Mouse (Mus musculus) liver, embryonic 13.5 days (tissue): ENCODE results near the gene Kcnh1. TPM values are rescaled to one million over a fixed set of nuclear protein-coding genes. Genes with fewer than 3 reads are reported as not detected.

Experiments used
- ATAC-seq: fragments of 200-750 bp; cut with Nextera tagmentation; 2 replicates; pipeline ENCODE4 v1.8.0; 2017; ENCODE audit warnings: low read depth, mild to moderate bottlenecking, moderate number of reproducible peaks, moderate library complexity
- DNase-seq: peaks from one replicate; pipeline ENCODE4 v3.0.0; 2022
- H3K27ac ChIP-seq: fragments of 300-500 bp; sonication (generic); 2 replicates; pipeline ENCODE4 v1.5.1; 2015; ENCODE audit warnings: moderate library complexity, mild to moderate bottlenecking, inconsistent platforms
- H3K27me3 ChIP-seq: fragments of 300-500 bp; sonication (generic); 2 replicates; pipeline ENCODE4 v1.6.1; 2015; ENCODE audit warnings: mild to moderate bottlenecking, inconsistent platforms
- H3K36me3 ChIP-seq: fragments of 300-500 bp; sonication (generic); 2 replicates; pipeline ENCODE4 v1.6.1; 2015; ENCODE audit warnings: mild to moderate bottlenecking, inconsistent platforms
- H3K4me1 ChIP-seq: fragments of 300-500 bp; sonication (generic); replicated peaks from 2 replicates; pipeline ENCODE4 v1.6.1; 2015; ENCODE audit warnings: inconsistent platforms
- H3K4me2 ChIP-seq: fragments of 300-500 bp; sonication (generic); 2 replicates; pipeline ENCODE4 v1.6.1; 2015; ENCODE audit warnings: inconsistent platforms, mild to moderate bottlenecking, moderate library complexity
- H3K4me3 ChIP-seq: fragments of 300-500 bp; sonication (generic); replicated peaks from 2 replicates; pipeline ENCODE4 v1.5.1; 2015; ENCODE audit warnings: mild to moderate bottlenecking, inconsistent platforms
- H3K9ac ChIP-seq: fragments of 300-500 bp; sonication (generic); 2 replicates; pipeline ENCODE4 v1.6.1; 2015; ENCODE audit warnings: mild to moderate bottlenecking, inconsistent platforms
- H3K9me3 ChIP-seq: fragments of 300-500 bp; sonication (generic); replicated peaks from 2 replicates; pipeline ENCODE4 v1.6.1; 2016; ENCODE audit warnings: inconsistent platforms
- WGBS: fragments of 180-500 bp; shearing (Covaris S2); methylation state at CpG from one replicate; pipeline ENCODE4 v1.1.7; 2015; ENCODE audit not compliant: insufficient replicate concordance; 5-methylcytosine and 5-hydroxymethylcytosine counted together
- polyA plus RNA-seq: library from polyadenylated mRNA; unstranded; fragments of >200 nt; fragmentation: Nextera tagmentation; extraction: Ambion mirVana; gene quantifications from 2 replicates; pipeline ENCODE4 v1.2.1, GENCODE M21; 2015

The Kcnh1 gene
- polyA plus RNA-seq, 1 experiment from 2014 or later: 0.02 TPM

DNA sequence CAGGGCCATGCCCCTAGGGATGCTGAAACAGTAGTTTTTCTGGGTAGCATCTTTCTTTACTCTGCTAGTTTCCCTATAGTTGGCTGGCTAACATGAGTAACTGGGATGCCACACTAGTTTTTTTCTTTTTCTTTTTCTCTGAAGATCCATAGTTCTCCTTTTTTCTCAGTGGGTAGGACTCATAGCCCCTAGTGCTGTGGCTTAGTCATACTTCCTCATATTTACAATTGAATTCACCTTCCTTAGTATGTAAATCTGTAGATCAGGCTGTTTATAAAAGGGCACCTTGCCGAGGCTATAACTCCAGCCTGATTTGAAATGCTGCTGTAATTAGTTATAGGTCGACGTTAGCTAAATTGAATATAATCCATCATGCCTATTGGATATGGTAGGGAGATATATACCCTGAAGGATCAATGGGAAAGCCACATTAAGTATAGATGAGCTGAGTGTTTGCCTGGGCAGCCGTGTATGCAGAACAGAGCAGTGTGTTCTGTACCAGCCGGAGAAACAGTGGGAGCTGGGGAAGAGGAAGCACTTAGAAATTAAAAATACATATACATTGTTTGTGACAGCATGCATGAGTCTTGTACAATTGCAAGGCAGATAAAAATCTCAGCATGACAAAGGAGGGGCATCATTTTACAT is 107.0 kb downstream of the Kcnh1 start:
- Histone ChIP-seq H3K27me3 (no peaks in the 10 kb centered on the region), H3K9me3 (no peaks in the 10 kb centered on the region), H3K4me1 (no peaks in the 10 kb centered on the region), H3K27ac (no peak overlapping the region), H3K36me3 (no peaks in the 10 kb centered on the region), H3K4me3 (no peak overlapping the region), H3K4me2 (no peak overlapping the region), H3K9ac (no peak overlapping the region)
- ATAC-seq (no peak), DNase-seq (no peak)
- 58% methylated on average over 5 of the region's 5 CpGs for WGBS

DNA sequence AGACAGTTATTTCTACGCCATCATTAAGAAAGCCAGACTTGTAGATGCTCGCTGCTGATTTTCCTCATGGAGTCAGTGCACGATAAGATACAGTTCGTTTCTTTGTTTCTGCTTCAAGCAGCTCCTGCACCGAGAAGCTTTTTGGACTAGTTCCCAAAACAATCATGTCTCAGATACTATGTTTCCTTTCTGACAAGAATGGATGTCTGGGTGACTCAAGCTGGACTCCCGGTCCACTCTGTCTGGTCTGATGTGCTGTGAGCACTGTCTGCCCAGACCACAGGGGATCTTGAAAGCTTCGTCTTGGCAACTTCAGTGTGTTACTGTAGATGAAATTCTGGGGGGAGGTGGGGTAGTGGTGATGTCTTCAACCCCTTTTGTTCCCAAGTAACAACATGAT is 109.8 kb downstream of the Kcnh1 start:
- no peak overlapping the region for H3K27ac ChIP-seq
- no peaks in the 10 kb centered on the region for H3K36me3 ChIP-seq
- WGBS: 64% methylated on average over 7 of the region's 7 CpGs
- H3K4me1 ChIP-seq: no peaks in the 10 kb centered on the region
- no peak overlapping the region for H3K4me2 ChIP-seq
- H3K27me3 ChIP-seq: no peaks in the 10 kb centered on the region
- H3K4me3 ChIP-seq: no peak overlapping the region
- ATAC-seq (no peak), DNase-seq (no peak)
- no peaks in the 10 kb centered on the region for H3K9me3 ChIP-seq
- H3K9ac ChIP-seq: no peak overlapping the region

DNA sequence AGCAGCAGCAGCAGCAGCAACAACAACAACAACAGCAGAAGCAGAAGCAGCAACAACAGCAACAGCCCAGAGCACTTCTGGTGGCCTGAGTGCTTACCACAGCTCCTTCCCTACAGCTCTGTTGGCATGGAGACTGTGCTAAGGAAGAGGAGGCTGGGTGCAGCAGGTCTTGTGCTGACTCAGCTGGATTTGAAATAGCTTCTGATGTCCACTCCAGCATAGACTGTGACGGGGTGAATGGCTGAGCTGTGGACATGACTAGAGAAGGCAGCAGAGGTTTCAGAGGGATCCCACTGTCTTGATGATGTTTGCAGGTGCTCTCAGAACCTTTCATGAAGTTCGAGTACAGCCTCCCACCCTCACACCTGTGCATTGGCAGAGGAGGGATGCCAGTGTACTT is 113.0 kb downstream of the Kcnh1 start:
- H3K9ac ChIP-seq: no peak overlapping the region
- no peak overlapping the region for H3K4me3 ChIP-seq
- no peaks in the 10 kb centered on the region for H3K27me3 ChIP-seq
- H3K36me3 ChIP-seq: no peaks in the 10 kb centered on the region
- 49% methylated on average over 2 of the region's 2 CpGs for WGBS
- no peak overlapping the region for H3K27ac ChIP-seq
- ATAC-seq (no peak), DNase-seq (no peak)
- no peak overlapping the region for H3K4me2 ChIP-seq
- H3K9me3 ChIP-seq: no peaks in the 10 kb centered on the region
- H3K4me1 ChIP-seq: no peaks in the 10 kb centered on the region

DNA sequence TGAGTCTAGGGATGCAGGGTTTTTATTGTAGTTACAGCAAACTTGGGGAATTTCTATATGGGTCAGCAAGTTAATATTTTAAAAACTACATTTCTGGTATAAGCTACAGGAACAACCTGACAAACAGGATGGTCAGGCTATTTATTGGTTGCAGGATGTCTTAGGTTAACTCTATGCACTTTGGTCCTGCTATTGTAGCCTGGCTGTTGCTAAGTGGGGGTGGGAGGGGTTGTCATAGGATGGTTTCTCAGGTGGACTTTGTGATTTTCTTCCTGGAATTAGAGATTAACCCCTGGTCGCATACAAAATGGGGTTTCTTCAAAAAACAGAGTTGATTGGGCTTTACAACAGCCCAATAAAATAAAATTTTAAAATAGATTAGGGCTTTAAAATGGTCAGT is 114.6 kb downstream of the Kcnh1 start:
- Histone ChIP-seq H3K9me3 (no peaks in the 10 kb centered on the region), H3K4me3 (no peak overlapping the region), H3K27ac (no peak overlapping the region), H3K36me3 (no peaks in the 10 kb centered on the region), H3K4me1 (no peaks in the 10 kb centered on the region), H3K9ac (no peak overlapping the region), H3K4me2 (no peak overlapping the region), H3K27me3 (no peaks in the 10 kb centered on the region)
- ATAC-seq: no peak
- DNase-seq: no peak
- 50% methylated on average over 1 of the region's 1 CpGs for WGBS

DNA sequence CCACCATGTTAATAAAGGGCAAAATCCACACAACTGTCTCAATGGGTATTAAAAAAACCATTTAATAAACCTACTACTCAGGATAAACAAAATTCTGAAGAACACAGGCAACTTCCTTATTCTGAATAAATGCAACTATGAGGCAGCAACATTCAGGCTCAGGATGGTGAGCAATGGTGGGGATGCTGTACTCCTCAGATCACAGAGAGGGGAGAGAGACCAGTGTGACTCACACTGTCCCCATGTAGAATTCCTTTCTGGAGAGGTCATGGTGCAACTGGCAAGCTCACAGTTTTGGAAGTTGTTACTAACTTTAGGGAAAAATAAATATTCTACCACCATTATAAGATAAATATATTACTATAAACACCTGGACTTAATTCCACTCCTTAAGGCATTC is 116.5 kb downstream of the Kcnh1 start:
- Histone ChIP-seq H3K4me1 (peaks cover 4% of the 10 kb centered on the region), H3K9ac (no peak overlapping the region), H3K9me3 (no peaks in the 10 kb centered on the region), H3K36me3 (no peaks in the 10 kb centered on the region), H3K27me3 (no peaks in the 10 kb centered on the region), H3K4me2 (no peak overlapping the region), H3K4me3 (no peak overlapping the region), H3K27ac (no peak overlapping the region)
- ATAC-seq (no peak), DNase-seq (no peak)

DNA sequence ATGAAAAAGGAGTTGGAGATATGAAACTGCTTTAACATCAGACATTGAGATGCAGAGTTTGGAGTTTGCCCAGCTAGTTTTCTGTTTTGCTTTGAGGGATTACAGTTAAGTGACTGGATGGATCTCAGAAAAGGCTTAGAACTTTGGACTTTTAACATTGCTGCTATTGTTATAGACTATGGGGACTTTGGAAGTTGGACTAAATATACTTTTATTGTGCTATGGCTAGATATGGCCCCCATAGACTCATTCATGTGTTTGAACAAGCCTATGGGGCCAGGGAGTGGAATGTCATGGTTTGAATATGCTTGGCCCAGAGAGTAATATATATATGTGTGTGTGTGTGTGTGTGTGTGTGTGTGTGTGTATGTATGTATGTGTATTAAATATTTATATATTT is 120.7 kb downstream of the Kcnh1 start:
- ATAC-seq: no peak
- no peak overlapping the region for H3K4me2 ChIP-seq
- no peaks in the 10 kb centered on the region for H3K27me3 ChIP-seq
- no peak overlapping the region for H3K9ac ChIP-seq
- no peak for DNase-seq
- H3K27ac ChIP-seq: no peak overlapping the region
- H3K36me3 ChIP-seq: no peaks in the 10 kb centered on the region
- peaks cover 28% of the 10 kb centered on the region for H3K4me1 ChIP-seq
- H3K4me3 ChIP-seq: no peak overlapping the region
- no peaks in the 10 kb centered on the region for H3K9me3 ChIP-seq

DNA sequence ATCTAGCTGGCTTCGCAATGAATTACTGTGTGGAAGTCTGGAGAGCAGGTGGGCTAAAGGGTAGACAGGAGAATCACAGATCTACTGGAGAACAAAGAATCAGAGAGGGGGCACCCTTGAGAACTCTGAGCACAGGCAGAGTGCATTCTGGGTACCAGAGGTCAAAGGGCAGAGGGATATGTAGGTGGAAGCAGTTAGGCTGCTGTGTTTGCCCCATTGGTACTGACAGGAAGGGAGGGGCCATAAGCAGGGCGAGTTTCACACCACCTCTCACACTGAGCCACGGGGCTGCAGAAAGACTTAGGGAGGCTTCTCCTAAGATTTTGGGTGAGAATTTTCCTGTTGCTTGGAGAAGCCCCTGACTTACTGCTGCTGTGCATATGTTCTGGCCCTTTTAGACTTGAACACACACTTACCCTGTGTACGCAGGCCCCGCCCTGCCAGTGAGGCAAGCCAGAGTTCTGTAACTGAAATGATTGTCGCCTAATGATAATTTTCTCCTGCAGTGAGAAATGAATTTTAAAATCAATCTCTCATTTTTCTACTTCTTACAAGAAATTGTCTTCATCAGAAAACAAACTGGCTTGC is 121.4 kb downstream of the Kcnh1 start:
- H3K27me3 ChIP-seq: no peaks in the 10 kb centered on the region
- no peaks in the 10 kb centered on the region for H3K9me3 ChIP-seq
- H3K36me3 ChIP-seq: no peaks in the 10 kb centered on the region
- no peak overlapping the region; the same call in 1 of the 2 replicates for H3K27ac ChIP-seq
- H3K4me1 ChIP-seq: peaks cover 28% of the 10 kb centered on the region
- 35% methylated on average over 6 of the region's 6 CpGs for WGBS
- H3K4me3 ChIP-seq: no peak overlapping the region
- no peak overlapping the region for H3K9ac ChIP-seq
- DNase-seq (peak; percentile 3), ATAC-seq (peak; percentile 66; the same call in 1 of the 2 replicates)
- H3K4me2 ChIP-seq: no peak overlapping the region

DNA sequence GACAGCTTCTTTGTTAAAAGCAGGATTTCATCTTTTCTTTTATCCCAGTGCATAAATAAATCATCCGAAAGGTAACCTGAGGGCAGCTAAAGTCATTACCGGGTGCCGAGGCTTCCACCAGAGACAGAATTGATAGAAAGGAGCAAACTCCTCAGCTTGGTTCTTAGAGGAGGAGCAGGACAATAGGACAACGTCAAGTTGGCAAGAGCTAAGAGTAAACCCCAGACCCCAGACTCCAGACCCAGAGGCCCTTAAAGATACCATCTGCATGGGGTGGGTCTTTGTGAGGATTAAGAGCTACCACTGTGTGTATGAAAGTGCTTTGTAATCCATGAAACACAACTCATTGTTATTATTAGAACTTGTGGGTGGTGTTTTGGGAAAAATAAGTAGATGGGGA is 121.9 kb downstream of the Kcnh1 start:
- Histone ChIP-seq H3K27me3 (no peaks in the 10 kb centered on the region), H3K4me3 (no peak overlapping the region), H3K27ac (no peak overlapping the region), H3K9me3 (no peaks in the 10 kb centered on the region), H3K4me1 (peaks cover 28% of the 10 kb centered on the region), H3K36me3 (no peaks in the 10 kb centered on the region), H3K4me2 (no peak overlapping the region), H3K9ac (no peak overlapping the region)
- no peak for DNase-seq
- no peak for ATAC-seq
- WGBS: 40% methylated on average over 4 of the region's 4 CpGs

DNA sequence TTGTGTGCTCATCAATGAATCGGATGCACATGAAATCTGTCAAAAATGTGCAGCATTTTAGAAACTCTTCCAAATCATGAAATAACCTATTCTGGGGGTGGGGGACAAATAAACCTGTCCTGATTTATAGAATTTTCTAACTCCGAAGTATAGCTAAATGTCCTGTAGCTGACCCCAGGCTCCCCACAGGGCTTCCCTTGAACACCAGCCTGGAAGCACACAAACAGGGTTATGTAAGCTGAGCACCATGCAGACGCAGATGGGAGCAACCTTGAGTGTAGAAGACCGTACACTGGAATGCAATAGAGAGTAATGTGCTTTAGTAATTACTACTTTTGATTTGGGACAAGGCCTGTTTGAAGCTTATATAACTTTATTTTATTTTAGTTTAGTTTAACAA is 122.4 kb downstream of the Kcnh1 start:
- Histone ChIP-seq H3K9ac (no peak overlapping the region), H3K4me2 (no peak overlapping the region), H3K27me3 (no peaks in the 10 kb centered on the region), H3K36me3 (no peaks in the 10 kb centered on the region), H3K4me1 (peaks cover 28% of the 10 kb centered on the region), H3K9me3 (no peaks in the 10 kb centered on the region), H3K4me3 (no peak overlapping the region), H3K27ac (no peak overlapping the region)
- ATAC-seq (no peak), DNase-seq (no peak)
- 71% methylated on average over 4 of the region's 4 CpGs for WGBS

DNA sequence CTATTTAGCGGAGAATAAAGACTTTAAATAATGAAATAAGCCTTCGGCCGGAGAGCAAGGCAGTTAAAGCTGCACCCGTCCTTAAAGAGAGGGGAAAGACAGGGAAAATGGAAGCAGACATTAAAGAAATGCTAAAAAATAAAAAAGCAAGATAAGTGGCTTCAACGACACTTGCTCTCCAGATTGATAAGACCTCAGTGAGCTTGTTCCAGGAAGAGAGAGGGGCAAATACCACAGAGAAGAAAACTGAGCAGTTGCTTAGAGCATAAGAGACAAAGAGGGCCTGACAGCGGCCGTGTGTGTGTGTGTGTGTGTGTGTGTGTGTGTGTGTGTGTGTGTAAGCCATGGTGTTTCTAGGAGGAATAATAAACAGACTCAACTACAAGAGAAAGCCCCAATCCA is 123.0 kb downstream of the Kcnh1 start:
- DNase-seq (no peak), ATAC-seq (peak; percentile 63; the same call in 1 of the 2 replicates)
- no peaks in the 10 kb centered on the region for H3K36me3 ChIP-seq
- H3K4me2 ChIP-seq: no peak overlapping the region
- no peaks in the 10 kb centered on the region for H3K27me3 ChIP-seq
- 44% methylated on average over 7 of the region's 7 CpGs for WGBS
- no peaks in the 10 kb centered on the region for H3K9me3 ChIP-seq
- H3K27ac ChIP-seq: peak overlapping the region; percentile 29; the same call in 1 of the 2 replicates
- H3K9ac ChIP-seq: no peak overlapping the region
- no peak overlapping the region for H3K4me3 ChIP-seq
- peaks cover 28% of the 10 kb centered on the region for H3K4me1 ChIP-seq

DNA sequence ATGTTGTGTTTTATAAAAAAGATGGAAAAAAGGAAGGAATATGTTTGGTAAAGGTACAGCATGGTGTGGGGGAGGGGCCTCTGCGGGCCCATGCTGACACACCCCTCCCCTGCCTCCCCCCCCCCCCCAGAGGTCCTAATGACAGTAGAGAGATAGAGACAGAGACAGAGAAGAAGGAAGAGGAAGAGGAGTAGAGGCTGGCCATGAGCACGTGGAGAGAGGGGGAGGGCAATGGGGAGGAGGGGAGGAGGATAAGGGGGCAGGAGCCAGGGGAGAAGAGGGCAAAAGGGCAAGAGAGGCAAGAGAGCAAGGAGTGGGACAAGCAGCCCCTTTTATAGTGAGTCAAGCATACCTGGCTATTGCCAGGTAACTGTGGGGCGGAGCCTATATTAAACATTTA is 123.5 kb downstream of the Kcnh1 start:
- H3K4me2 ChIP-seq: no peak overlapping the region
- H3K4me1 ChIP-seq: peaks cover 28% of the 10 kb centered on the region
- WGBS: 27% methylated on average over 3 of the region's 3 CpGs
- H3K27me3 ChIP-seq: no peaks in the 10 kb centered on the region
- H3K9ac ChIP-seq: no peak overlapping the region
- peak overlapping the region; percentile 29; the same call in 1 of the 2 replicates for H3K27ac ChIP-seq
- no peak overlapping the region for H3K4me3 ChIP-seq
- H3K36me3 ChIP-seq: no peaks in the 10 kb centered on the region
- DNase-seq (no peak), ATAC-seq (peak; percentile 64; the same call in 1 of the 2 replicates)
- H3K9me3 ChIP-seq: no peaks in the 10 kb centered on the region

DNA sequence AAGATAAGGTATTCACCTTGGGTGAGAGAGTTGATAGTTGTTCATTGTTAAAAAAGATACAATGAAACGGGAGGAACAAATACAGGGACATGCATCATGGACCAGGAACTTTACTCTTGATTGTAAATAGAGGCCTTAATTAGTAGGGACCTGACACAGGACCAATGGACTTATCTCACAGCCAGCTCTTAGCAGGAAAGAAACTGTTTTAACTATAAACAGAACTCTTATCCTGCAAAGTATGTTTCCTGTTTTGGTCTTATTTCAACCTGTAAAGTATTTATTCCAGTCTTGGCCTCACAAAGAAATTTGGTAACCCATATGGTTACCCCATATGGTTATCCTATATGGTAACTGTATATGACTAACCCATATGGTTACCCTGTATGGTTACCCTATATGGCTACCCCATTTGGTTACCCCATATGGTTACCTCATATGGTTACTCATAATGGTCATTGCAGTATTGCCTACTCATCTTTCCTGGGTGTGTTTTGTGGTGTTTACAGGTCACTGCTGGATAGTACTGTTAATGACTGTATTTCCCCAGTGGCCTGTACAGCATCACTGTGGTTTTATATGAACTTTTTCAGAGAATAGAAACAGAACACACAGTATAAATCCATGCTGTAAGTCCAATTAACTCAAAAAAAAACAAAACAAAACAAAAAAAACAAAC is 125.0 kb downstream of the Kcnh1 start:
- ATAC-seq: no peak
- no peaks in the 10 kb centered on the region for H3K36me3 ChIP-seq
- DNase-seq: no peak
- H3K4me3 ChIP-seq: no peak overlapping the region
- H3K9me3 ChIP-seq: no peaks in the 10 kb centered on the region
- WGBS: 21% methylated on average over 1 of the region's 1 CpGs
- no peaks in the 10 kb centered on the region for H3K27me3 ChIP-seq
- H3K4me2 ChIP-seq: no peak overlapping the region
- peaks cover 28% of the 10 kb centered on the region for H3K4me1 ChIP-seq
- no peak overlapping the region for H3K9ac ChIP-seq
- H3K27ac ChIP-seq: no peak overlapping the region
